18 mouse cellular contexts compared by ENCODE assay signal in the genomic region with DNA sequence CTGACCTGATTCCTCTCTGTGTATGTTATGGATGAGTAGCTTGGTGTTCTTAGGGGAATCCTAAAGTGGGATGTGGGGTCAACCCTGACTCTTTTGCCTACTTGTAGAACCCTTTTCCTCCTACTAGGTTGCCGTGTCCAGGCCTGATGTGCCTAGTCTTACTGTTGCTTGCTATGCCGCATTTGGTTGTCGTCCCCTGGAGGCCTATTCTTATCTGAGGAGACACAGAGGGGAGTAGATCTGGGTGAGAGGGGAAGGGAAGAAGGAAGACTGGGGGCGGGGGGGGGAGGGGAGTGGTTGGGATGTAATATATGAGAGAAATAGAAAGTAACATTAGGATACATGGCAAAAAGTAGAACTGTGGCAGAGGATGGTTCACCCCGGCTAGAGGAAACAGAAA.
"Had no signal": no experiment of that assay in that cellular context is flagged by ENCODE, and none has a peak within 500 bp of the region (broad histone marks: within the 10 kb centered on the region; RNA-seq: fewer than 3 reads in every experiment).

No protein-coding gene starts in this region.

- ATAC-seq: hindbrain, embryonic 16.5 days; inflammation-experienced regulatory T-cells, adult 6 months; intestine, postnatal 0 days had no signal

- H3K9ac ChIP-seq: limb, embryonic 15.5 days; lung, embryonic 14.5 days; neural tube, embryonic 12.5 days; stomach, embryonic 15.5 days had no signal

- H3K4me1 ChIP-seq: midbrain, embryonic 10.5 days; neural tube, embryonic 12.5 days; stomach, embryonic 15.5 days had no signal

- H3K9me3 ChIP-seq: limb, embryonic 15.5 days; midbrain, embryonic 10.5 days; neural tube, embryonic 12.5 days; stomach, embryonic 15.5 days had no signal

- H3K27ac ChIP-seq: kidney, postnatal 0 days; limb, embryonic 15.5 days; midbrain, embryonic 10.5 days; neural tube, embryonic 12.5 days; stomach, embryonic 15.5 days had no signal

- H3K27me3 ChIP-seq: limb, embryonic 15.5 days; neural tube, embryonic 12.5 days; stomach, embryonic 15.5 days had no signal

- H3K36me3 ChIP-seq: stomach, embryonic 15.5 days had no signal

- DNase-seq: kidney, adult 9 months; kidney, postnatal 36 days; layer of hippocampus, postnatal 36 days; lung, embryonic 14.5 days; lung, postnatal 10 days; lung, postnatal 4 days; midbrain, embryonic 14.5 days; retina, postnatal 1 day; thymus, adult 2 months; thymus, postnatal 25 days had no signal

- H3K4me3 ChIP-seq: limb, embryonic 15.5 days; midbrain, embryonic 10.5 days; neural tube, embryonic 12.5 days; stomach, embryonic 15.5 days had no signal

- H3K4me2 ChIP-seq: limb, embryonic 15.5 days; lung, embryonic 14.5 days; neural tube, embryonic 12.5 days; stomach, embryonic 15.5 days had no signal
